Mouse (Mus musculus): ENCODE results near the gene Plekho2. TPM values are rescaled to one million over a fixed set of nuclear protein-coding genes. Genes with fewer than 3 reads are reported as not detected.

Plekho2 gene
- total RNA-seq, 2 experiments from 2014 or later: 9.8 to 10.9 TPM

- DNase-seq: no peak
Observed at GRCm38 (mm10) chr9:65552711-65553110, 27.1 kb downstream of the Plekho2 start.

- no peak for DNase-seq
Observed at GRCm38 (mm10) chr9:65552141-65552540, 27.7 kb downstream of the Plekho2 start.

GRCm38 (mm10) chr9:65551035-65551434, 28.8 kb downstream of the Plekho2 start:
- no peak for DNase-seq

- no peak for DNase-seq
Observed at GRCm38 (mm10) chr9:65550079-65550831, 29.6 kb downstream of the Plekho2 start.

- DNase-seq: no peak
Observed at GRCm38 (mm10) chr9:65549643-65550042, 30.2 kb downstream of the Plekho2 start.

GRCm38 (mm10) chr9:65549139-65549538, 30.7 kb downstream of the Plekho2 start:
- DNase-seq: no peak

GRCm38 (mm10) chr9:65548311-65548710, 31.5 kb downstream of the Plekho2 start:
- DNase-seq: no peak

GRCm38 (mm10) chr9:65547844-65548243, 32.0 kb downstream of the Plekho2 start:
- no peak for DNase-seq

GRCm38 (mm10) chr9:65547111-65547510, 32.7 kb downstream of the Plekho2 start:
- no peak for DNase-seq

- no peak for DNase-seq
Observed at GRCm38 (mm10) chr9:65546413-65546695, 33.5 kb downstream of the Plekho2 start.

GRCm38 (mm10) chr9:65545635-65546412, 34.0 kb downstream of the Plekho2 start:
- no peak for DNase-seq

GRCm38 (mm10) chr9:65542111-65542524, 37.7 kb downstream of the Plekho2 start:
- no peak for DNase-seq

- peak in 1 of 2 experiments; percentile 22 for DNase-seq
Observed at GRCm38 (mm10) chr9:65541126-65542068, 38.4 kb downstream of the Plekho2 start.

GRCm38 (mm10) chr9:65539697-65540096, 40.1 kb downstream of the Plekho2 start:
- DNase-seq: no peak

- DNase-seq: no peak
Observed at GRCm38 (mm10) chr9:65537901-65538630, 41.8 kb downstream of the Plekho2 start.

GRCm38 (mm10) chr9:65536491-65536890, 43.3 kb downstream of the Plekho2 start:
- no peak for DNase-seq

GRCm38 (mm10) chr9:65535789-65536469, 43.9 kb downstream of the Plekho2 start:
- no peak for DNase-seq

- DNase-seq: no peak
Observed at GRCm38 (mm10) chr9:65535191-65535722, 44.6 kb downstream of the Plekho2 start.

- DNase-seq: no peak
Observed at GRCm38 (mm10) chr9:65534111-65534510, 45.7 kb downstream of the Plekho2 start.

- no peak for DNase-seq
Observed at GRCm38 (mm10) chr9:65532986-65533385, 46.9 kb downstream of the Plekho2 start.

GRCm38 (mm10) chr9:65531283-65531682, 48.6 kb downstream of the Plekho2 start:
- DNase-seq: no peak
